Comparison of ENCODE assay signal across 10 mouse cellular contexts in genomic region chr11:63129375-63129774, GRCm38 (mm10). TPM values are rescaled to one million over a fixed set of nuclear protein-coding genes. Genes with fewer than 3 reads are reported as not detected.
A peak's percentile ranks its signal among the peaks of the same experiment; 100 is the strongest.
DNase-seq lines count a peak whose midpoint lies in the region.
"Had no signal": no experiment of that assay in that cellular context is flagged by ENCODE, and none has a peak within 500 bp of the region (broad histone marks: within the 10 kb centered on the region; RNA-seq: fewer than 3 reads in every experiment).

No protein-coding gene starts in this region.

- H3K4me1 ChIP-seq in midbrain, embryonic 10.5 days = peaks cover 37% of the 10 kb centered on the region

- H3K9me3 ChIP-seq in midbrain, embryonic 10.5 days (replicated peaks) = no peaks in the 10 kb centered on the region

- intact Hi-C loops in heart, postnatal 14 days (cut with DNase I) = loop anchor here (5.0 kb wide), 1 partner anchor 57 kb away; no protein-coding TSS in a partner anchor

- no peaks in the 10 kb centered on the region for H3K36me3 ChIP-seq in midbrain, embryonic 10.5 days

- H3K27me3 ChIP-seq in midbrain, embryonic 10.5 days (ENCODE audit: low read depth, poor library complexity, severe bottlenecking) = peaks cover 63% of the 10 kb centered on the region

- H3K27ac ChIP-seq in midbrain, embryonic 10.5 days (replicated peaks) = no peak overlapping the region
- H3K27ac ChIP-seq: liver, embryonic 14.5 days had no signal

- no peak overlapping the region for H3K4me3 ChIP-seq in midbrain, embryonic 10.5 days

- 65% methylated on average over 9 of the region's 9 CpGs for WGBS in midbrain, embryonic 10.5 days

- peak; percentile 54 for DNase-seq in 3134 (ENCODE audit: extremely low read depth, insufficient read length, low spot score)
- DNase-seq in gastrocnemius, adult 18-20 months (ENCODE audit: low spot score) = peak; percentile 63
- peak; percentile 62 to 70 for DNase-seq in heart, postnatal 14 days
- DNase-seq in lung, adult 18-20 months = peak; percentile 69 to 81
- DNase-seq in retina, embryonic 14.5 days (ENCODE audit: low spot score) = no peak
- no peak for DNase-seq in midbrain, embryonic 10.5 days (ENCODE audit: low spot score)
- DNase-seq in frontal cortex, postnatal 36 days (ENCODE audit: low spot score in 2 of 2) = no peak
- no peak for DNase-seq in urinary bladder, adult 2 months (ENCODE audit: low spot score)

RNA-seq across cellular contexts. Expression of gene Pmp22, which starts 0.6 kb away (rescaled TPM):
- 10 to 100 TPM; 29.9 to 33.8 TPM for total RNA-seq in gastrocnemius, adult 18-20 months (2021)
- total RNA-seq in heart, postnatal 14 days (2021) = 10 to 100 TPM; 69.8 to 80.5 TPM
- 25.3 and 28.4 TPM in 2 replicates for polyA plus RNA-seq in midbrain, embryonic 10.5 days (2016; fragmentation: Nextera tagmentation; extraction: Ambion mirVana)
- polyA plus RNA-seq in urinary bladder, adult 2 months (2012; rRNA removed) = 57.0 and 116 TPM in 2 replicates
- total RNA-seq: neutrophil, adult 5-6 weeks had no signal

Comparison
In these comparisons a context has a peak if more than half of its experiments do, and no peak if none do; other contexts are left out.
1. DNase-seq: peak in 3134 (single experiment), gastrocnemius, adult 18-20 months (single experiment), heart, postnatal 14 days (2 of 2) and lung, adult 18-20 months (2 of 2); none in retina, embryonic 14.5 days (single experiment), midbrain, embryonic 10.5 days (single experiment), frontal cortex, postnatal 36 days (0 of 2) and urinary bladder, adult 2 months (single experiment).